Mouse (Mus musculus) megakaryocyte, adult 5-6 weeks (primary cell): Measurements from ENCODE around the gene Zfp324. TPM values are rescaled to one million over a fixed set of nuclear protein-coding genes. Genes with fewer than 3 reads are reported as not detected.
A peak's percentile ranks its signal among the peaks of the same experiment; 100 is the strongest.
"Not testable (repeated sequence)": the region's sequence is repeated elsewhere in the genome, so short reads cannot be mapped to it uniquely, and the experiment has no call there.

Experiments used
- ATAC-seq: 2 replicates; pipeline ENCODE4 v1.8.0; 2016; ENCODE audit warnings: mild to moderate bottlenecking, inconsistent platforms; ENCODE audit not compliant: poor library complexity, severe bottlenecking
- total RNA-seq, 2 experiments: library from RNA; stranded (forward) in 1 of 2; stranded (reverse) in 1 of 2; fragments of 153-499, 151-499 nt in 1 of 2; fragments of 221-1000, 200-1000 nt in 1 of 2; gene quantifications; 2 replicates each; pipeline versions ENCODE4 v1.2.3 to v1.2.4; 2015 to 2017

The Zfp324 gene
- total RNA-seq (2015) (2.3 and 2.4 TPM in 2 replicates), total RNA-seq (2017) (4.7 and 5.1 TPM in 2 replicates)

- ATAC-seq, result peak; percentile 91
Measured at GRCm38 (mm10) chr7:12965678-12966091, at the start of gene Zfp324. TSS of gene Zfp324 (plus strand) at chr7:12965838.

GRCm38 (mm10) chr7:12920495-12920894 lies 45.1 kb upstream of the Zfp324 start:
- ATAC-seq, result not testable (repeated sequence)

GRCm38 (mm10) chr7:12921318-12921704 lies 44.3 kb upstream of the Zfp324 start:
- no peak for ATAC-seq

GRCm38 (mm10) chr7:12921705-12922465 lies 43.8 kb upstream of the Zfp324 start, which contains the start of gene Rps5:
TSS of gene Rps5 (plus strand) at chr7:12922290.
- ATAC-seq, result peak; percentile 95

GRCm38 (mm10) chr7:12922729-12923128 lies 42.9 kb upstream of the Zfp324 start:
- ATAC-seq, result no peak

- no peak for ATAC-seq
Measured at GRCm38 (mm10) chr7:12926316-12926715, 39.3 kb upstream of the Zfp324 start.

- no peak for ATAC-seq
Measured at GRCm38 (mm10) chr7:12927191-12927680, 38.4 kb upstream of the Zfp324 start, which contains the start of gene Rnf225. TSS of gene Rnf225 (plus strand) at chr7:12927416.

GRCm38 (mm10) chr7:12927693-12928589 lies 37.7 kb upstream of the Zfp324 start:
- peak; percentile 12; the same call in 1 of the 2 replicates for ATAC-seq

GRCm38 (mm10) chr7:12933615-12934140 lies 32.0 kb upstream of the Zfp324 start:
- ATAC-seq, result no peak

GRCm38 (mm10) chr7:12934808-12935207 lies 30.8 kb upstream of the Zfp324 start:
- ATAC-seq, result no peak

GRCm38 (mm10) chr7:12937254-12937803 lies 28.3 kb upstream of the Zfp324 start:
- not testable (repeated sequence) for ATAC-seq

- ATAC-seq, result no peak
Measured at GRCm38 (mm10) chr7:12940599-12940998, 25.0 kb upstream of the Zfp324 start.

GRCm38 (mm10) chr7:12943488-12943887 lies 22.1 kb upstream of the Zfp324 start:
- ATAC-seq, result peak; percentile 90

GRCm38 (mm10) chr7:12949032-12949871 lies 16.4 kb upstream of the Zfp324 start:
- ATAC-seq, result peak; percentile 96

- peak; percentile 39 for ATAC-seq
Measured at GRCm38 (mm10) chr7:12949872-12950229, 15.8 kb upstream of the Zfp324 start.

- peak; percentile 48; the same call in 1 of the 2 replicates for ATAC-seq
Measured at GRCm38 (mm10) chr7:12954896-12955295, 10.7 kb upstream of the Zfp324 start.

GRCm38 (mm10) chr7:12957511-12957910 lies 8.1 kb upstream of the Zfp324 start:
- no peak for ATAC-seq

- ATAC-seq, result no peak
Measured at GRCm38 (mm10) chr7:12958948-12959347, 6.7 kb upstream of the Zfp324 start.

- ATAC-seq, result no peak
Measured at GRCm38 (mm10) chr7:12959718-12960117, 5.9 kb upstream of the Zfp324 start.
